Mouse (Mus musculus): ENCODE results near the gene Fam129a.
A peak's percentile ranks its signal among the peaks of the same experiment; 100 is the strongest.

Gene Fam129a

GRCm38 (mm10) chr1:151570981-151571837 lies at the start of gene Fam129a:
Gene Fam129a (plus strand): TSS chr1:151571186.
- DNase-seq = peak; percentile 11 to 39

GRCm38 (mm10) chr1:151526701-151527100 lies 44.3 kb upstream of the Fam129a start:
- DNase-seq = no peak

- DNase-seq = no peak
Observed at GRCm38 (mm10) chr1:151543796-151544477, 27.0 kb upstream of the Fam129a start.

GRCm38 (mm10) chr1:151544581-151544980 lies 26.4 kb upstream of the Fam129a start:
- no peak for DNase-seq

- no peak for DNase-seq
Observed at GRCm38 (mm10) chr1:151545571-151545970, 25.4 kb upstream of the Fam129a start.

- no peak for DNase-seq
Observed at GRCm38 (mm10) chr1:151548896-151549610, 21.9 kb upstream of the Fam129a start.

GRCm38 (mm10) chr1:151549794-151550193 lies 21.2 kb upstream of the Fam129a start:
- DNase-seq = no peak

GRCm38 (mm10) chr1:151550587-151551479 lies 20.2 kb upstream of the Fam129a start:
- DNase-seq = no peak

GRCm38 (mm10) chr1:151560536-151560935 lies 10.4 kb upstream of the Fam129a start:
- no peak for DNase-seq

- no peak for DNase-seq
Observed at GRCm38 (mm10) chr1:151563401-151563800, 7.6 kb upstream of the Fam129a start.

GRCm38 (mm10) chr1:151563893-151564292 lies 7.1 kb upstream of the Fam129a start:
- DNase-seq = no peak

- peak; percentile 75 to 87 for DNase-seq
Observed at GRCm38 (mm10) chr1:151564377-151564776, 6.6 kb upstream of the Fam129a start.

- DNase-seq = no peak
Observed at GRCm38 (mm10) chr1:151568682-151569081, 2.3 kb upstream of the Fam129a start.

- no peak for DNase-seq
Observed at GRCm38 (mm10) chr1:151571838-151572578, 1.0 kb downstream of the Fam129a start.

- DNase-seq = no peak
Observed at GRCm38 (mm10) chr1:151572601-151573320, 1.8 kb downstream of the Fam129a start.

GRCm38 (mm10) chr1:151580200-151580982 lies 9.4 kb downstream of the Fam129a start:
- DNase-seq = no peak

GRCm38 (mm10) chr1:151581454-151581853 lies 10.5 kb downstream of the Fam129a start:
- DNase-seq = no peak

- DNase-seq = no peak
Observed at GRCm38 (mm10) chr1:151581977-151582376, 11.0 kb downstream of the Fam129a start.

GRCm38 (mm10) chr1:151583457-151584181 lies 12.6 kb downstream of the Fam129a start:
- no peak for DNase-seq

GRCm38 (mm10) chr1:151584182-151584471 lies 13.1 kb downstream of the Fam129a start:
- DNase-seq = no peak
